Mouse (Mus musculus): ENCODE measurements at regions not wholly inside any gene's neighbourhood (a gene's known extent, or its start where the extent isn't known, plus 50 kb on each side); places are given as distances from the start of the nearest gene placed in this dataset.

- H3K27me3 ChIP-seq: peaks cover 3% of the 10 kb centered on the region
- ChIA-PET CTCF (no interaction called here), POLR2A (no interaction called here)
- no peak for DNase-seq (ENCODE audit: low read depth, low spot score)
- TF ChIP-seq CTCF (IDR thresholded peaks at IDR 0.05): no peak
- ATAC-seq: no peak
- in situ Hi-C loops (cut with MboI; ENCODE audit: low pct_unique_long_range_greater_than_20kb): no loop called here
These were observed 223.6 kb upstream of the Klf12 start for GRCm38 (mm10) chr14:100508087-100508486.

- ChIA-PET POLR2A (no interaction called here), CTCF (no interaction called here)
- in situ Hi-C loops (cut with MboI; ENCODE audit: low pct_unique_long_range_greater_than_20kb): no loop called here
- no peak for TF ChIP-seq CTCF (IDR thresholded peaks at IDR 0.05)
- peaks cover 3% of the 10 kb centered on the region for H3K27me3 ChIP-seq
- DNase-seq (ENCODE audit: low read depth, low spot score) (no peak), ATAC-seq (no peak)
These were observed 223.1 kb upstream of the Klf12 start for GRCm38 (mm10) chr14:100507616-100508015.

GRCm38 (mm10) chr14:100488837-100489236, 204.4 kb upstream of the Klf12 start:
- in situ Hi-C loops (cut with MboI; ENCODE audit: low pct_unique_long_range_greater_than_20kb): no loop called here
- H3K27me3 ChIP-seq: no peaks in the 10 kb centered on the region
- DNase-seq (ENCODE audit: low read depth, low spot score) (no peak), ATAC-seq (no peak)
- ChIA-PET CTCF (no interaction called here), POLR2A (no interaction called here)
- TF ChIP-seq CTCF (IDR thresholded peaks at IDR 0.05): no peak

GRCm38 (mm10) chr14:100485489-100485888, 201.0 kb upstream of the Klf12 start:
- ChIA-PET CTCF (interaction anchor here (0.7 to 1.9 kb wide), 3 partner anchors 9 to 171 kb away, joined by 3 to 6 read pairs (median 3); no protein-coding TSS in a partner anchor), POLR2A (no interaction called here)
- DNase-seq (ENCODE audit: low read depth, low spot score) (no peak), ATAC-seq (no peak)
- no peaks in the 10 kb centered on the region for H3K27me3 ChIP-seq
- in situ Hi-C loops (cut with MboI; ENCODE audit: low pct_unique_long_range_greater_than_20kb): no loop called here
- no peak for TF ChIP-seq CTCF (IDR thresholded peaks at IDR 0.05)

GRCm38 (mm10) chr14:100484101-100484500, 199.6 kb upstream of the Klf12 start:
- ChIA-PET CTCF (interaction anchor here (1.9 kb wide), 1 partner anchor 8 kb away, joined by 6 read pairs; no protein-coding TSS in a partner anchor), POLR2A (no interaction called here)
- DNase-seq (ENCODE audit: low read depth, low spot score) (no peak), ATAC-seq (no peak)
- TF ChIP-seq CTCF (IDR thresholded peaks at IDR 0.05): no peak
- no peaks in the 10 kb centered on the region for H3K27me3 ChIP-seq
- in situ Hi-C loops (cut with MboI; ENCODE audit: low pct_unique_long_range_greater_than_20kb): no loop called here

GRCm38 (mm10) chr14:100477595-100478380, 193.3 kb upstream of the Klf12 start:
- in situ Hi-C loops (cut with MboI; ENCODE audit: low pct_unique_long_range_greater_than_20kb): no loop called here

GRCm38 (mm10) chr14:100468311-100468710, 183.8 kb upstream of the Klf12 start:
- ChIA-PET POLR2A (no interaction called here), CTCF (no interaction called here)
- no peaks in the 10 kb centered on the region for H3K27me3 ChIP-seq
- in situ Hi-C loops (cut with MboI; ENCODE audit: low pct_unique_long_range_greater_than_20kb): no loop called here
- ATAC-seq: no peak
- DNase-seq (ENCODE audit: low read depth, low spot score): no peak
- no peak for TF ChIP-seq CTCF (IDR thresholded peaks at IDR 0.05)

More at GRCm38 (mm10) chr14:100477595-100478380, 193.3 kb upstream of the Klf12 start:
- DNase-seq (ENCODE audit: low read depth, low spot score): no peak
- no peak for TF ChIP-seq CTCF (IDR thresholded peaks at IDR 0.05)
- CTCF ChIA-PET: no interaction called here
- ATAC-seq: no peak
- POLR2A ChIA-PET: no interaction called here
- H3K27me3 ChIP-seq: no peaks in the 10 kb centered on the region

GRCm38 (mm10) chr14:100462321-100462720, 177.8 kb upstream of the Klf12 start:
- DNase-seq (ENCODE audit: low read depth, low spot score): no peak

GRCm38 (mm10) chr14:100461141-100462043, 176.9 kb upstream of the Klf12 start:
- no peak for TF ChIP-seq CTCF (IDR thresholded peaks at IDR 0.05)
- H3K27me3 ChIP-seq: no peaks in the 10 kb centered on the region
- ATAC-seq (no peak), DNase-seq (ENCODE audit: low read depth, low spot score) (no peak)
- ChIA-PET CTCF (interaction anchor here (0.5 kb wide), 1 partner anchor 32 kb away, joined by 3 read pairs; no protein-coding TSS in a partner anchor), POLR2A (no interaction called here)
- in situ Hi-C loops (cut with MboI; ENCODE audit: low pct_unique_long_range_greater_than_20kb): no loop called here

More at GRCm38 (mm10) chr14:100462321-100462720, 177.8 kb upstream of the Klf12 start:
- no peak for TF ChIP-seq CTCF (IDR thresholded peaks at IDR 0.05)
- H3K27me3 ChIP-seq: no peaks in the 10 kb centered on the region
- ChIA-PET POLR2A (no interaction called here), CTCF (no interaction called here)
- in situ Hi-C loops (cut with MboI; ENCODE audit: low pct_unique_long_range_greater_than_20kb): no loop called here
- ATAC-seq: no peak

GRCm38 (mm10) chr14:100459601-100460290, 175.3 kb upstream of the Klf12 start:
- H3K27me3 ChIP-seq: no peaks in the 10 kb centered on the region
- POLR2A ChIA-PET: interaction anchor here (0.7 kb wide), 1 partner anchor 23 kb away, joined by 3 read pairs; no protein-coding TSS in a partner anchor
- CTCF ChIA-PET: interaction anchor here (1.0 kb wide), 1 partner anchor 22 kb away, joined by 3 read pairs; no protein-coding TSS in a partner anchor
- ATAC-seq (no peak), DNase-seq (ENCODE audit: low read depth, low spot score) (no peak)
- TF ChIP-seq CTCF (IDR thresholded peaks at IDR 0.05): no peak
- in situ Hi-C loops (cut with MboI; ENCODE audit: low pct_unique_long_range_greater_than_20kb): no loop called here
